Mouse (Mus musculus) testis, postnatal 10 days (tissue): ENCODE data around the gene Itpr2.
A peak's percentile ranks its signal among the peaks of the same experiment; 100 is the strongest.

Experiments
- DNase-seq: peaks from one replicate; pipeline ENCODE4 v3.0.0; 2021; ENCODE audit warnings: low spot score

The Itpr2 gene

GRCm38 (mm10) chr6:146108695-146109094, 393.3 kb downstream of the Itpr2 start:
- no peak for DNase-seq

- DNase-seq = no peak
Observed at GRCm38 (mm10) chr6:146107117-146107832, 394.7 kb downstream of the Itpr2 start.

GRCm38 (mm10) chr6:146083056-146083961, 418.7 kb downstream of the Itpr2 start:
- DNase-seq = no peak

GRCm38 (mm10) chr6:146082476-146082875, 419.5 kb downstream of the Itpr2 start:
- no peak for DNase-seq

- no peak for DNase-seq
Observed at GRCm38 (mm10) chr6:146081578-146081977, 420.4 kb downstream of the Itpr2 start.

GRCm38 (mm10) chr6:146080546-146081512, 421.2 kb downstream of the Itpr2 start:
- DNase-seq = no peak

- DNase-seq = no peak
Observed at GRCm38 (mm10) chr6:146079734-146080443, 422.1 kb downstream of the Itpr2 start.

GRCm38 (mm10) chr6:146079261-146079660, 422.8 kb downstream of the Itpr2 start:
- peak; percentile 92 for DNase-seq

- DNase-seq = no peak
Observed at GRCm38 (mm10) chr6:146078136-146078535, 423.9 kb downstream of the Itpr2 start.

- peak; percentile 61 for DNase-seq
Observed at GRCm38 (mm10) chr6:146077124-146077889, 424.7 kb downstream of the Itpr2 start.

GRCm38 (mm10) chr6:146072842-146073241, 429.2 kb downstream of the Itpr2 start:
- DNase-seq = no peak

GRCm38 (mm10) chr6:146071883-146072282, 430.1 kb downstream of the Itpr2 start:
- DNase-seq = no peak
